Mouse (Mus musculus): ENCODE measurements at regions not wholly inside any gene's neighbourhood (a gene's known extent, or its start where the extent isn't known, plus 50 kb on each side); places are given as distances from the start of the nearest gene placed in this dataset.

DNA sequence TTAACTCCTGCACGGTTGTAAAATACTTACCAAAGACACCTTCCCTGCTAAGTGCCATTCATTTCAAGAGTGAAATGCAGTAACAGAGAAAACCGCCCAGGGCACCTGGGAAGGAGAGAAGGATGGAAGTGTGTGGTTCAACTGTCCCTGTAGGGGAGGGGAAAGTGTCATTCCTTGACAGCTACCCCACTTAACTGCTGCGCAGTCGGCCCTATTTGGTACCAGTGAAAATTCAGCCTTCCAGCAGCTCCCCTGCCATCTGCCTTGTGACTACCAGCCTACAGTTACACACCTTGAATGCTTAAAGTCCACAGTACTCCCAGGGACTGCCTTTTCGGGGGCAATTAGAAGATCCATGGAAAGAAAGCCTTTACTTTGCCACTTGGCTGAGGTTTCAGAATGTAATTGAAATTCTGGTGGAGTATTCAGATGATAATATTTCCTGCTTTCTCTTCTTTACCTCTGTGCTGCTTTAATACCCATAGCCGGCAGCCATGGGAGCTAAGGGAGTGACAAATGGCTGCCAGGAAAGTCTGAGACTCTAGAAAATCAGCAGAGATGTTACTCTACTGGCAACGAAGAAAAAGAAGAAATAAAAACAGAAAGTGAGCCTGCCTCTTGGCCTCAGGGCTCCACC, 780.5 kb downstream of the Diaph3 start:
- TF ChIP-seq USF1 (IDR thresholded peaks at IDR 0.05; ENCODE audit: low read depth) (no peak), MAX (IDR thresholded peaks at IDR 0.05; ENCODE audit: low read depth) (no peak), POLR2A (IDR thresholded peaks at IDR 0.05; ENCODE audit: insufficient read length, low read depth) (no peak), TCF12 (IDR thresholded peaks at IDR 0.05; ENCODE audit: insufficient read depth, poor library complexity, severe bottlenecking) (no peak), E2F4 (IDR thresholded peaks at IDR 0.05; ENCODE audit: insufficient read depth) (no peak)

Data from myocyte (in vitro differentiated cells).